Mouse (Mus musculus): ENCODE results near the gene Ppef2. TPM values are rescaled to one million over a fixed set of nuclear protein-coding genes. Genes with fewer than 3 reads are reported as not detected.

The Ppef2 gene
- polyA plus RNA-seq, 1 experiment from 2014 or later = not detected

DNA sequence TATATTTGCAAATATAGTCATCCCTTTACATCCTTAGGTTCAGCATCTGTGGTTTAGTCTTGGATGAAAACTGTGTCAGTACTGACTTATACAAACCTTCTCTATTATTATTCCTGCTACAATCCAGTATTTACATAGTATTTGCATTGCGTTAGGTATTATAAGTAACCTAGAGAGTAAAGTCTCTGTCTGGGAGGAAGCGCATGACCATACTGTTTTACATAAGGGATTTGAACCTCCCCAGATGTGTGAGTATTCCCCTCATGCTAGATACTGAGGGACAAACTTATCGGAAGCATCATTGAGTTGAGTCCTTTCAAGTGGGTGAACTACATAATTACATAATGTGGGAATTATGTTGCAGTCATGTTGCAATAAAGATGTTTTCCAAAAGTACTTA lies 26.6 kb downstream of the Ppef2 start:
- H3K27me3 ChIP-seq (ENCODE audit: control insufficient read depth, insufficient read depth, low read length) = no peaks in the 10 kb centered on the region
- H3K36me3 ChIP-seq (ENCODE audit: control insufficient read depth, insufficient read depth) = no peaks in the 10 kb centered on the region
- ATAC-seq (replicated peaks; ENCODE audit: extremely low read depth, insufficient read depth, low FRiP score) = no peak
- H3K4me3 ChIP-seq (ENCODE audit: low read length) = no peak overlapping the region
- WGBS = 90% methylated on average over 3 of the region's 3 CpGs
- no peaks in the 10 kb centered on the region for H3K9me3 ChIP-seq (replicated peaks; ENCODE audit: control insufficient read depth, low read length)
- H3K27ac ChIP-seq (ENCODE audit: low read length) = no peak overlapping the region
- H3K4me1 ChIP-seq (ENCODE audit: control insufficient read depth, insufficient read depth, low read length) = no peaks in the 10 kb centered on the region
- no peak overlapping the region for H3K9ac ChIP-seq (ENCODE audit: low read length)
- no peak overlapping the region for H3K4me2 ChIP-seq (ENCODE audit: low read depth, low read length)

GRCm38 (mm10) chr5:92228776-92229175 lies 27.3 kb downstream of the Ppef2 start:
- H3K4me2 ChIP-seq (ENCODE audit: low read depth, low read length) = no peak overlapping the region
- no peak overlapping the region for H3K9ac ChIP-seq (ENCODE audit: low read length)
- H3K27me3 ChIP-seq (ENCODE audit: control insufficient read depth, insufficient read depth, low read length) = no peaks in the 10 kb centered on the region
- ATAC-seq (replicated peaks; ENCODE audit: extremely low read depth, insufficient read depth, low FRiP score) = no peak
- no peaks in the 10 kb centered on the region for H3K9me3 ChIP-seq (replicated peaks; ENCODE audit: control insufficient read depth, low read length)
- 33% methylated on average over 10 of the region's 10 CpGs for WGBS
- no peak overlapping the region for H3K27ac ChIP-seq (ENCODE audit: low read length)
- H3K4me1 ChIP-seq (ENCODE audit: control insufficient read depth, insufficient read depth, low read length) = no peaks in the 10 kb centered on the region
- H3K36me3 ChIP-seq (ENCODE audit: control insufficient read depth, insufficient read depth) = no peaks in the 10 kb centered on the region
- no peak overlapping the region for H3K4me3 ChIP-seq (ENCODE audit: low read length)

GRCm38 (mm10) chr5:92227782-92228181 lies 28.3 kb downstream of the Ppef2 start:
- 84% methylated on average over 7 of the region's 7 CpGs for WGBS

GRCm38 (mm10) chr5:92220287-92220902 lies 35.7 kb downstream of the Ppef2 start:
- no peaks in the 10 kb centered on the region for H3K4me1 ChIP-seq (ENCODE audit: control insufficient read depth, insufficient read depth, low read length)
- H3K36me3 ChIP-seq (ENCODE audit: control insufficient read depth, insufficient read depth) = no peaks in the 10 kb centered on the region
- no peak overlapping the region for H3K9ac ChIP-seq (ENCODE audit: low read length)
- no peaks in the 10 kb centered on the region for H3K9me3 ChIP-seq (replicated peaks; ENCODE audit: control insufficient read depth, low read length)
- ATAC-seq (replicated peaks; ENCODE audit: extremely low read depth, insufficient read depth, low FRiP score) = no peak
- no peaks in the 10 kb centered on the region for H3K27me3 ChIP-seq (ENCODE audit: control insufficient read depth, insufficient read depth, low read length)
- WGBS = 84% methylated on average over 8 of the region's 8 CpGs
- H3K4me3 ChIP-seq (ENCODE audit: low read length) = no peak overlapping the region
- no peak overlapping the region for H3K4me2 ChIP-seq (ENCODE audit: low read depth, low read length)
- no peak overlapping the region for H3K27ac ChIP-seq (ENCODE audit: low read length)

More at GRCm38 (mm10) chr5:92227782-92228181, 28.3 kb downstream of the Ppef2 start:
- Histone ChIP-seq H3K4me1 (ENCODE audit: control insufficient read depth, insufficient read depth, low read length) (no peaks in the 10 kb centered on the region), H3K4me2 (ENCODE audit: low read depth, low read length) (no peak overlapping the region), H3K9me3 (replicated peaks; ENCODE audit: control insufficient read depth, low read length) (no peaks in the 10 kb centered on the region), H3K27me3 (ENCODE audit: control insufficient read depth, insufficient read depth, low read length) (no peaks in the 10 kb centered on the region), H3K4me3 (ENCODE audit: low read length) (no peak overlapping the region), H3K27ac (ENCODE audit: low read length) (no peak overlapping the region), H3K9ac (ENCODE audit: low read length) (no peak overlapping the region), H3K36me3 (ENCODE audit: control insufficient read depth, insufficient read depth) (no peaks in the 10 kb centered on the region)
- ATAC-seq (replicated peaks; ENCODE audit: extremely low read depth, insufficient read depth, low FRiP score) = no peak

GRCm38 (mm10) chr5:92219826-92220225 lies 36.3 kb downstream of the Ppef2 start:
- no peaks in the 10 kb centered on the region for H3K36me3 ChIP-seq (ENCODE audit: control insufficient read depth, insufficient read depth)
- H3K27me3 ChIP-seq (ENCODE audit: control insufficient read depth, insufficient read depth, low read length) = no peaks in the 10 kb centered on the region
- 38% methylated on average over 6 of the region's 6 CpGs for WGBS
- no peak for ATAC-seq (replicated peaks; ENCODE audit: extremely low read depth, insufficient read depth, low FRiP score)
- H3K4me1 ChIP-seq (ENCODE audit: control insufficient read depth, insufficient read depth, low read length) = no peaks in the 10 kb centered on the region
- H3K27ac ChIP-seq (ENCODE audit: low read length) = no peak overlapping the region
- H3K9ac ChIP-seq (ENCODE audit: low read length) = no peak overlapping the region
- H3K4me3 ChIP-seq (ENCODE audit: low read length) = no peak overlapping the region
- H3K9me3 ChIP-seq (replicated peaks; ENCODE audit: control insufficient read depth, low read length) = no peaks in the 10 kb centered on the region
- H3K4me2 ChIP-seq (ENCODE audit: low read depth, low read length) = no peak overlapping the region

- Histone ChIP-seq H3K27ac (ENCODE audit: low read length) (no peak overlapping the region), H3K4me2 (ENCODE audit: low read depth, low read length) (no peak overlapping the region), H3K36me3 (ENCODE audit: control insufficient read depth, insufficient read depth) (no peaks in the 10 kb centered on the region), H3K9me3 (replicated peaks; ENCODE audit: control insufficient read depth, low read length) (no peaks in the 10 kb centered on the region), H3K4me1 (ENCODE audit: control insufficient read depth, insufficient read depth, low read length) (no peaks in the 10 kb centered on the region), H3K9ac (ENCODE audit: low read length) (no peak overlapping the region), H3K4me3 (ENCODE audit: low read length) (no peak overlapping the region), H3K27me3 (ENCODE audit: control insufficient read depth, insufficient read depth, low read length) (no peaks in the 10 kb centered on the region)
- WGBS = 58% methylated on average over 17 of the region's 17 CpGs
- ATAC-seq (replicated peaks; ENCODE audit: extremely low read depth, insufficient read depth, low FRiP score) = no peak
Measured at GRCm38 (mm10) chr5:92218915-92219793, 36.9 kb downstream of the Ppef2 start.

DNA sequence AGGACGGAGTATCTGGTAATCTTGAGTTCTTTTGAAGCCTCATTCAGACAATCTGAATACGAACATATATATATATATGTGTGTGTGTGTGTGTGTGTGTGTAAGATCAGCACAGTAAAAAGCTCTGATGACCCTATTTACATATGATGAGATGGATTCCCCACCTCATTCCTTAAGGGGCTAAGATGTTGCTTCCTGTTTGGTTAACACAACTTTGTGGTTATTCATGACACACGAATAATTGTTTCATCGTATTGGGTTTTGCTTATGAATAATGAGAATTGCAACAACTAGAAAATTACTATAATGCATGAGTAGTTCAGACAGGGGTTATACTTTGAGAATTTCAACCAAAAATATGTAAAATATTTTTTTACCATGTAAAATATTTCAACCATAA lies 40.8 kb downstream of the Ppef2 start, which contains the start of gene U90926:
TSS of gene U90926 (minus strand) at position 101 of the 400 bp plus-strand sequence.
- Histone ChIP-seq H3K9ac (ENCODE audit: low read length) (no peak within 1 kb of the TSS), H3K4me3 (ENCODE audit: low read length) (no peak within 1 kb of the TSS), H3K27ac (ENCODE audit: low read length) (no peak within 1 kb of the TSS), H3K27me3 (ENCODE audit: control insufficient read depth, insufficient read depth, low read length) (no peaks in the 10 kb centered on the region), H3K9me3 (replicated peaks; ENCODE audit: control insufficient read depth, low read length) (no peaks in the 10 kb centered on the region), H3K36me3 (ENCODE audit: control insufficient read depth, insufficient read depth) (no peaks in the 10 kb centered on the region), H3K4me2 (ENCODE audit: low read depth, low read length) (no peak within 1 kb of the TSS), H3K4me1 (ENCODE audit: control insufficient read depth, insufficient read depth, low read length) (no peaks in the 10 kb centered on the region)
- no peak for ATAC-seq (replicated peaks; ENCODE audit: extremely low read depth, insufficient read depth, low FRiP score)
- 89% methylated on average over 4 of the region's 4 CpGs for WGBS

DNA sequence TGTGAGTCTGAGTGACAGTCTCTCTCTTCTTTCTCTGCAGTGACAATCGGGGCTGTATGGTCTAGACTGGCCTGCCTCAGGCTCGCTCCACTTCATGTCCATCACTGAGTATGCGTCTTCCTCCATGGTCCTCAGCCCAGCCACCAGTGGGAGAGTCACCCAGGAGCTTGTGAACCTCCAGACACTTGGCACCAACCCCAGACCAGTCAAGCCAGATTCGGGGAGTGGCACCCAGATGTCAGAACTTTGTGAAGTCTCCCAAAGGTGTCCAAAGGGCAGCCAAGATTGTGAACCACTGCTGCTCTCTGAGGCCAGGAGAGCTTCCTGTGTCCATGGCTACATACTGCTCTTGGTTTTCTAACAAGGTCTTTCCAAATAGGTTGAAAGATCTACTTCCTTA lies 43.8 kb downstream of the Ppef2 start:
- ATAC-seq (replicated peaks; ENCODE audit: extremely low read depth, insufficient read depth, low FRiP score) = no peak
- Histone ChIP-seq H3K27ac (ENCODE audit: low read length) (no peak overlapping the region), H3K9ac (ENCODE audit: low read length) (no peak overlapping the region), H3K9me3 (replicated peaks; ENCODE audit: control insufficient read depth, low read length) (no peaks in the 10 kb centered on the region), H3K36me3 (ENCODE audit: control insufficient read depth, insufficient read depth) (no peaks in the 10 kb centered on the region), H3K4me3 (ENCODE audit: low read length) (no peak overlapping the region), H3K4me1 (ENCODE audit: control insufficient read depth, insufficient read depth, low read length) (no peaks in the 10 kb centered on the region), H3K4me2 (ENCODE audit: low read depth, low read length) (no peak overlapping the region), H3K27me3 (ENCODE audit: control insufficient read depth, insufficient read depth, low read length) (no peaks in the 10 kb centered on the region)
- WGBS = 89% methylated on average over 4 of the region's 4 CpGs

GRCm38 (mm10) chr5:92210205-92210604 lies 45.9 kb downstream of the Ppef2 start:
- H3K27me3 ChIP-seq (ENCODE audit: control insufficient read depth, insufficient read depth, low read length) = no peaks in the 10 kb centered on the region
- 70% methylated on average over 8 of the region's 8 CpGs for WGBS
- H3K4me3 ChIP-seq (ENCODE audit: low read length) = no peak overlapping the region
- no peaks in the 10 kb centered on the region for H3K36me3 ChIP-seq (ENCODE audit: control insufficient read depth, insufficient read depth)
- no peak for ATAC-seq (replicated peaks; ENCODE audit: extremely low read depth, insufficient read depth, low FRiP score)
- no peak overlapping the region for H3K27ac ChIP-seq (ENCODE audit: low read length)
- H3K4me2 ChIP-seq (ENCODE audit: low read depth, low read length) = no peak overlapping the region
- H3K4me1 ChIP-seq (ENCODE audit: control insufficient read depth, insufficient read depth, low read length) = no peaks in the 10 kb centered on the region; the same call in 1 of the 2 replicates
- no peak overlapping the region for H3K9ac ChIP-seq (ENCODE audit: low read length)
- no peaks in the 10 kb centered on the region for H3K9me3 ChIP-seq (replicated peaks; ENCODE audit: control insufficient read depth, low read length)
